ENCODE assay signal across 15 mouse cellular contexts in the genomic region with DNA sequence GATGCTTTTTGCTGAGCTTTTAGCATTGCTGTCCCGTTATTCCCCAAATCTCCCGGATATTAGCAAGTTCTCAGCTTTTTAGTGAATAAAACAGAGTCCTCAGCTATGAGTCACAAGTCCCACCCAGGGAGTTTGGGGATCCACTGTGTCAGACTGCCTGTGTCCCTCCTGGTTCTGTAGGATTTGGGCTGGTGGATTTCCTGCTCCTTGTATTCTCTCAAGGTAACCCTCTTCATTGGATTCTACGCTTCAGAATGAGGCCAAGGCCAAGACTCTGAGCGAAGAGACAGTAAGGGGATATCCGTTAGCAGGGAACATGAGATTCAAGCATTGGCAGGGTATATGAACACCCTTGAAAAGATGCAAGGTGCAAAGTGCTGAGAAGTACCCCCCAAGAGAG.
"Had no signal": no experiment of that assay in that cellular context is flagged by ENCODE, and none has a peak within 500 bp of the region (broad histone marks: within the 10 kb centered on the region; RNA-seq: fewer than 3 reads in every experiment).

No protein-coding gene starts in this region.

- H3K9me3 ChIP-seq: neural tube, embryonic 15.5 days; stomach, embryonic 15.5 days had no signal

- H3K27ac ChIP-seq: neural tube, embryonic 15.5 days; stomach, embryonic 15.5 days; stomach, postnatal 0 days had no signal

- H3K9ac ChIP-seq: neural tube, embryonic 15.5 days; stomach, embryonic 15.5 days had no signal

- H3K4me1 ChIP-seq: stomach, embryonic 15.5 days had no signal

- DNase-seq: retina, postnatal 1 day; right cerebral cortex, adult 18-20 months; right cerebral cortex, postnatal 14 days; right cerebral cortex, postnatal 25 days; right cerebral cortex, postnatal 4 days; spleen, adult 18-20 months; thymus, adult 18-20 months; thymus, adult 2 months; thymus, postnatal 14 days; thymus, postnatal 25 days; thymus, postnatal 36 days; thymus, postnatal 4 days had no signal

- H3K27me3 ChIP-seq: neural tube, embryonic 15.5 days; stomach, embryonic 15.5 days had no signal

- H3K4me2 ChIP-seq: neural tube, embryonic 15.5 days; stomach, embryonic 15.5 days had no signal

- H3K36me3 ChIP-seq: neural tube, embryonic 15.5 days; stomach, embryonic 15.5 days had no signal

- H3K4me3 ChIP-seq: neural tube, embryonic 15.5 days; stomach, embryonic 15.5 days had no signal
